In the genomic region with DNA sequence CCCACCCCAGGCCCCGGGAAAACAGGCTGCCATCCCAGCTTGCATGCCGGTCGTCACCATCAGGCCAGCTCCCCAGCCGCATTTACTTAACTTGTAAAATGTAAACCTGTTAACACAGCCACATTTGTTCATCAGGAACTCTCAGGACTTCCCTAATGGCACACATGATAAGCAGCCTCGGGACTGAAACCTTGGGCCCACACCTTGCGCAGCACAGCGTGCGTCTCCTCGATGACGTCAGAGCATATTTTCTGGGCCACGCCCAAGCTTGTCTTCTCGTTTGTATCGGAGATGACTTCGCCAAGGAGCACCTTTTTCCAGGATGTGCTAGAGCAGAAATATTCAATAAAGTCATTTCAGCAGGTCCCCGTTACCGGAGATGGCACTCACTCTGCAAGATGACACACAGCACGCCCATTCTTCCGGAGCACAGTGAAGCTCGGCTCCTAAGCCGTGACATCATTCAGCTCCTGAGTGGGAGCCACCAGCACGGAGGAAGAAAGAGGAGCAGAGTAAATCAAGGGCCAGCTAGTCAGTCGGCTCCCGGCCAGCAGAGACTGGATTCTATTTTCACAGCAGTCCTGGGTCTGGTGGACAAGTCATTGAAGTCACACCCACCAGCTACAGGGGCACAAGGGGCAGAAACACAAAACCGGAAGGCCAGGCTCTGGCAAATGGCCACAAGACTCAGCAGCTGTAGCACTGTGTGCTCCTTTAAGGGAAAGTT, we compare ENCODE assay signal across 13 mouse cellular contexts. TPM values are rescaled to one million over a fixed set of nuclear protein-coding genes. Genes with fewer than 3 reads are reported as not detected.
A peak's percentile ranks its signal among the peaks of the same experiment; 100 is the strongest.
DNase-seq lines count a peak whose midpoint lies in the region; ATAC-seq and TF ChIP-seq lines count a peak whose summit lies in the region.
"Had no signal": no experiment of that assay in that cellular context is flagged by ENCODE, and none has a peak within 500 bp of the region (broad histone marks: within the 10 kb centered on the region; RNA-seq: fewer than 3 reads in every experiment).

No protein-coding gene starts in this region.

- 71% methylated on average over 24 of the region's 24 CpGs for WGBS in kidney, postnatal 0 days
- WGBS in thymus, adult 2 months, result 54% methylated on average over 24 of the region's 24 CpGs
- WGBS in bone marrow, adult 2 months, result 57% methylated on average over 24 of the region's 24 CpGs
- WGBS in stomach, embryonic 15.5 days, result 75% methylated on average over 24 of the region's 24 CpGs
- 83% methylated on average over 24 of the region's 24 CpGs for WGBS in heart, embryonic 12.5 days

- H3K27me3 ChIP-seq in kidney, postnatal 0 days (ENCODE audit: insufficient read depth, low read length), result no peaks in the 10 kb centered on the region
- no peaks in the 10 kb centered on the region for H3K27me3 ChIP-seq in thymus, adult 2 months (ENCODE audit: control insufficient read depth, insufficient read depth, low read length)
- H3K27me3 ChIP-seq in stomach, embryonic 15.5 days (replicated peaks), result no peaks in the 10 kb centered on the region
- H3K27me3 ChIP-seq in heart, embryonic 12.5 days (replicated peaks), result no peaks in the 10 kb centered on the region
- H3K27me3 ChIP-seq: embryonic facial prominence, embryonic 15.5 days; lung, embryonic 15.5 days had no signal

- TF ChIP-seq CTCF in kidney, postnatal 0 days (IDR thresholded peaks at IDR 0.05; ENCODE audit: low read depth), result no peak
- no peak for TF ChIP-seq CTCF in thymus, adult 2 months (IDR thresholded peaks at IDR 0.05; ENCODE audit: borderline replicate concordance, control insufficient read depth, extremely low read depth, insufficient read depth, low read length, poor library complexity)
- TF ChIP-seq CTCF in bone marrow, adult 2 months (IDR thresholded peaks at IDR 0.05; ENCODE audit: control insufficient read depth, insufficient read depth, low read length), result no peak

- H3K4me1 ChIP-seq in kidney, postnatal 0 days (replicated peaks; ENCODE audit: insufficient read depth, low read length), result no peaks in the 10 kb centered on the region
- H3K4me1 ChIP-seq in thymus, adult 2 months (replicated peaks; ENCODE audit: control insufficient read depth, insufficient read depth, low read length), result peaks cover 25% of the 10 kb centered on the region
- peaks cover 2% of the 10 kb centered on the region; the same call in 1 of the 2 replicates for H3K4me1 ChIP-seq in bone marrow, adult 2 months (ENCODE audit: control insufficient read depth, insufficient read depth, low read length)
- no peaks in the 10 kb centered on the region for H3K4me1 ChIP-seq in stomach, embryonic 15.5 days
- H3K4me1 ChIP-seq in heart, embryonic 12.5 days (replicated peaks), result peaks cover 31% of the 10 kb centered on the region
- H3K4me1 ChIP-seq: embryonic facial prominence, embryonic 15.5 days had no signal

- TF ChIP-seq POLR2A in thymus, adult 2 months (IDR thresholded peaks at IDR 0.05; ENCODE audit: control insufficient read depth, extremely low read depth, insufficient read depth, low read length, poor library complexity), result no peak
- TF ChIP-seq POLR2A in bone marrow, adult 2 months (IDR thresholded peaks at IDR 0.05; ENCODE audit: borderline replicate concordance, control insufficient read depth, low read depth, low read length), result no peak

- peak; percentile 37 for DNase-seq in kidney, postnatal 0 days (ENCODE audit: low spot score)
- DNase-seq in kidney, postnatal 36 days, result no peak
- no peak for DNase-seq in thymus, adult 2 months
- no peak for DNase-seq in thymus, postnatal 25 days
- no peak for DNase-seq in cerebellum, adult 9-10 months
- DNase-seq: right cerebral cortex, postnatal 25 days had no signal

- no peak overlapping the region for H3K4me2 ChIP-seq in kidney, postnatal 0 days (ENCODE audit: low read length)
- no peak overlapping the region for H3K4me2 ChIP-seq in stomach, embryonic 15.5 days
- no peak overlapping the region for H3K4me2 ChIP-seq in heart, embryonic 12.5 days
- H3K4me2 ChIP-seq: embryonic facial prominence, embryonic 15.5 days; lung, embryonic 15.5 days had no signal

- peaks cover 9% of the 10 kb centered on the region; the same call in 1 of the 2 replicates for H3K36me3 ChIP-seq in kidney, postnatal 0 days (ENCODE audit: insufficient read depth, low read length)
- H3K36me3 ChIP-seq in thymus, adult 2 months (ENCODE audit: control insufficient read depth, insufficient read depth, low read length), result no peaks in the 10 kb centered on the region
- no peaks in the 10 kb centered on the region for H3K36me3 ChIP-seq in stomach, embryonic 15.5 days
- H3K36me3 ChIP-seq in heart, embryonic 12.5 days, result peaks cover 25% of the 10 kb centered on the region

- H3K4me3 ChIP-seq in kidney, postnatal 0 days (replicated peaks; ENCODE audit: low read depth, low read length), result no peak overlapping the region
- H3K4me3 ChIP-seq in thymus, adult 2 months (ENCODE audit: control insufficient read depth, insufficient read depth, low read length), result peak overlapping the region; percentile 59
- H3K4me3 ChIP-seq in bone marrow, adult 2 months (replicated peaks; ENCODE audit: control insufficient read depth, low read depth, low read length), result no peak overlapping the region
- H3K4me3 ChIP-seq in stomach, embryonic 15.5 days (replicated peaks), result no peak overlapping the region
- H3K4me3 ChIP-seq in heart, embryonic 12.5 days, result no peak overlapping the region
- H3K4me3 ChIP-seq: embryonic facial prominence, embryonic 15.5 days; lung, embryonic 15.5 days had no signal

- no peak for ATAC-seq in kidney, postnatal 0 days (replicated peaks; ENCODE audit: low FRiP score, low read depth)
- peak; percentile 66 for ATAC-seq in stomach, embryonic 15.5 days (ENCODE audit: insufficient read depth, low FRiP score, low read depth)
- ATAC-seq in heart, embryonic 12.5 days (ENCODE audit: insufficient number of reproducible peaks, low FRiP score), result no peak; the same call in 1 of the 2 replicates
- ATAC-seq: forebrain, embryonic 14.5 days had no signal

- no peak overlapping the region for H3K27ac ChIP-seq in kidney, postnatal 0 days
- H3K27ac ChIP-seq in thymus, adult 2 months (ENCODE audit: control insufficient read depth, insufficient read depth, low read length), result peak overlapping the region; percentile 88
- peak overlapping the region; percentile 50 for H3K27ac ChIP-seq in bone marrow, adult 2 months (ENCODE audit: control insufficient read depth, insufficient read depth, low read depth, low read length, poor library complexity)
- no peak overlapping the region for H3K27ac ChIP-seq in stomach, embryonic 15.5 days
- H3K27ac ChIP-seq in heart, embryonic 12.5 days (ENCODE audit: poor library complexity, severe bottlenecking), result no peak overlapping the region
- H3K27ac ChIP-seq: embryonic facial prominence, embryonic 15.5 days; lung, embryonic 15.5 days had no signal

- no peaks in the 10 kb centered on the region for H3K9me3 ChIP-seq in kidney, postnatal 0 days (replicated peaks; ENCODE audit: low read length)
- no peaks in the 10 kb centered on the region for H3K9me3 ChIP-seq in stomach, embryonic 15.5 days
- H3K9me3 ChIP-seq in heart, embryonic 12.5 days (replicated peaks), result no peaks in the 10 kb centered on the region
- H3K9me3 ChIP-seq: embryonic facial prominence, embryonic 15.5 days; lung, embryonic 15.5 days had no signal

- H3K9ac ChIP-seq in kidney, postnatal 0 days (ENCODE audit: low read depth, low read length), result no peak overlapping the region
- no peak overlapping the region for H3K9ac ChIP-seq in stomach, embryonic 15.5 days
- no peak overlapping the region for H3K9ac ChIP-seq in heart, embryonic 12.5 days
- H3K9ac ChIP-seq: embryonic facial prominence, embryonic 15.5 days; lung, embryonic 15.5 days had no signal

RNA-seq across cellular contexts. Expression of gene Setd4, which starts 18.7 kb away (rescaled TPM):
- 12.3 and 12.5 TPM in 2 replicates for polyA plus RNA-seq in kidney, postnatal 0 days (2015; fragmentation: Nextera tagmentation; extraction: Ambion mirVana)
- 39.2 and 39.7 TPM in 2 replicates for polyA plus RNA-seq in thymus, adult 2 months (2012; rRNA removed)
- polyA plus RNA-seq in bone marrow, adult 2 months (2011; ENCODE audit: insufficient read depth, insufficient read length, low replicate concordance, missing spikeins), result 17.1 TPM in 2 replicates
- polyA plus RNA-seq in stomach, embryonic 15.5 days (2015; fragmentation: Nextera tagmentation; extraction: Ambion mirVana), result 10.4 and 13.8 TPM in 2 replicates
- polyA plus RNA-seq in heart, embryonic 12.5 days (2016; fragmentation: Nextera tagmentation; extraction: Ambion mirVana), result 6.4 and 7.5 TPM in 2 replicates

RNA-seq across cellular contexts. Expression of gene Cbr1, which starts 20.5 kb away (rescaled TPM):
- polyA plus RNA-seq in kidney, postnatal 0 days (2015; fragmentation: Nextera tagmentation; extraction: Ambion mirVana), result 278 and 299 TPM in 2 replicates
- 88.0 and 92.0 TPM in 2 replicates for polyA plus RNA-seq in thymus, adult 2 months (2012; rRNA removed)
- 6.8 and 12.3 TPM in 2 replicates for polyA plus RNA-seq in bone marrow, adult 2 months (2011; ENCODE audit: insufficient read depth, insufficient read length, low replicate concordance, missing spikeins)
- 105 and 114 TPM in 2 replicates for polyA plus RNA-seq in stomach, embryonic 15.5 days (2015; fragmentation: Nextera tagmentation; extraction: Ambion mirVana)
- polyA plus RNA-seq in heart, embryonic 12.5 days (2016; fragmentation: Nextera tagmentation; extraction: Ambion mirVana), result 57.0 and 58.0 TPM in 2 replicates

RNA-seq across cellular contexts. Expression of gene Gm5678, which starts 42.8 kb away (rescaled TPM):
- polyA plus RNA-seq in kidney, postnatal 0 days (2015; fragmentation: Nextera tagmentation; extraction: Ambion mirVana), result not detected in 2 replicates
- 0.14 TPM in 1 of 2 replicates, not detected in the other for polyA plus RNA-seq in thymus, adult 2 months (2012; rRNA removed)
- not detected in 2 replicates for polyA plus RNA-seq in bone marrow, adult 2 months (2011; ENCODE audit: insufficient read depth, insufficient read length, low replicate concordance, missing spikeins)
- 0.19 TPM in 1 of 2 replicates, not detected in the other for polyA plus RNA-seq in stomach, embryonic 15.5 days (2015; fragmentation: Nextera tagmentation; extraction: Ambion mirVana)
- polyA plus RNA-seq in heart, embryonic 12.5 days (2016; fragmentation: Nextera tagmentation; extraction: Ambion mirVana), result not detected in 2 replicates
- polyA plus RNA-seq: embryonic facial prominence, embryonic 15.5 days; forebrain, embryonic 14.5 days; hindbrain, embryonic 11.5 days; lung, embryonic 15.5 days had no signal

Comparison
In these comparisons a context has a peak if more than half of its experiments do, and no peak if none do; other contexts are left out.
1. H3K27ac ChIP-seq: peak in thymus, adult 2 months (single experiment) and bone marrow, adult 2 months (single experiment); none in kidney, postnatal 0 days (single experiment), stomach, embryonic 15.5 days (single experiment) and heart, embryonic 12.5 days (single experiment).